15 mouse cellular contexts compared by ENCODE assay signal in the genomic region with DNA sequence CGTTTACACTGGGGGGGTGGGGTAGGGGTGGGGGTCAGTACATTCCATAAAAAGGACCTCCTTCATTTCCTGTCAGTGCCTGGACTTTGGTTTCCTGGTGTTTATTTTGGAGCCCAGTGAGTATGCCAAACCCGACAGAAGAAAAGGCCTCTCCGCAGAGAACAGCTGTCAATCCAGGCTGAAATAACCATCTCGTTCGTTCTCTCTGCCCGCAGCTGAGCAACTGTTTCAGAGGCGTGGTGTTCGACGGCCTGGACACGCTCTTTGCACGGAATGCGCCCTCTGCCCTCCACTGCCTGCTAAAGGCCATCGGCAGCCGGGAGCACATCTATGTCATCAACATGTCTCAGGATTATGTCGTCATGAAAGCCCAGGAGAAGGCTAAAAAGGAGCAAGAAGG.
DNase-seq lines count a peak whose midpoint lies in the region; ATAC-seq lines count a peak whose summit lies in the region.
"Had no signal": no experiment of that assay in that cellular context is flagged by ENCODE, and none has a peak within 500 bp of the region (broad histone marks: within the 10 kb centered on the region; RNA-seq: fewer than 3 reads in every experiment).

No protein-coding gene starts in this region.

- DNase-seq in kidney, postnatal 25 days: peak; percentile 6 to 40
- no peak for DNase-seq in kidney, adult 18-20 months
- DNase-seq in embryonic facial prominence, embryonic 14.5 days (ENCODE audit: low spot score): peak; percentile 21
- peak; percentile 11 to 22 for DNase-seq in kidney, postnatal 4 days
- DNase-seq in cerebellum, postnatal 14 days: no peak
- DNase-seq in cerebellum, postnatal 25 days: no peak
- DNase-seq: forebrain, postnatal 0 days; gastrocnemius, postnatal 10 days; heart, postnatal 36 days; lung, postnatal 14 days; midbrain, embryonic 14.5 days had no signal

- no peaks in the 10 kb centered on the region for H3K36me3 ChIP-seq in embryonic facial prominence, embryonic 14.5 days (ENCODE audit: control insufficient read depth, insufficient read depth, low read length)
- H3K36me3 ChIP-seq in stomach, embryonic 15.5 days: no peaks in the 10 kb centered on the region
- H3K36me3 ChIP-seq: heart, embryonic 10.5 days; limb, embryonic 10.5 days had no signal

- ATAC-seq in embryonic facial prominence, embryonic 14.5 days (ENCODE audit: low read depth): no peak
- 0 out of 2 replicates have a peak, but pooled peaks have one; percentile 14 for ATAC-seq in stomach, embryonic 15.5 days (ENCODE audit: insufficient read depth, low FRiP score, low read depth)
- ATAC-seq: forebrain, postnatal 0 days had no signal

- H3K9ac ChIP-seq in embryonic facial prominence, embryonic 14.5 days (ENCODE audit: low read depth, low read length): no peak overlapping the region
- H3K9ac ChIP-seq in stomach, embryonic 15.5 days: no peak overlapping the region
- H3K9ac ChIP-seq: forebrain, postnatal 0 days had no signal

- WGBS in embryonic facial prominence, embryonic 14.5 days: 47% methylated on average over 15 of the region's 15 CpGs
- WGBS in stomach, embryonic 15.5 days: 41% methylated on average over 15 of the region's 15 CpGs

- no peaks in the 10 kb centered on the region for H3K9me3 ChIP-seq in embryonic facial prominence, embryonic 14.5 days (ENCODE audit: control insufficient read depth, low read length)
- H3K9me3 ChIP-seq in stomach, embryonic 15.5 days: no peaks in the 10 kb centered on the region
- H3K9me3 ChIP-seq: heart, embryonic 10.5 days; limb, embryonic 10.5 days had no signal

- no peak overlapping the region for H3K27ac ChIP-seq in embryonic facial prominence, embryonic 14.5 days (replicated peaks; ENCODE audit: low read depth, low read length)
- no peak overlapping the region for H3K27ac ChIP-seq in stomach, embryonic 15.5 days
- H3K27ac ChIP-seq: heart, embryonic 10.5 days; limb, embryonic 10.5 days had no signal

- H3K4me3 ChIP-seq in embryonic facial prominence, embryonic 14.5 days (ENCODE audit: low read depth, low read length): no peak overlapping the region
- H3K4me3 ChIP-seq in stomach, embryonic 15.5 days (replicated peaks): no peak overlapping the region
- H3K4me3 ChIP-seq: erythroblast, embryonic 14.5 days; heart, embryonic 10.5 days; limb, embryonic 10.5 days had no signal

- H3K4me1 ChIP-seq in embryonic facial prominence, embryonic 14.5 days (ENCODE audit: control insufficient read depth, insufficient read depth, low read length): no peaks in the 10 kb centered on the region
- no peaks in the 10 kb centered on the region for H3K4me1 ChIP-seq in stomach, embryonic 15.5 days
- H3K4me1 ChIP-seq: limb, embryonic 10.5 days had no signal

- H3K4me2 ChIP-seq in embryonic facial prominence, embryonic 14.5 days (ENCODE audit: low read depth, low read length): no peak overlapping the region
- H3K4me2 ChIP-seq in stomach, embryonic 15.5 days: no peak overlapping the region

- no peaks in the 10 kb centered on the region for H3K27me3 ChIP-seq in embryonic facial prominence, embryonic 14.5 days (replicated peaks; ENCODE audit: control insufficient read depth, insufficient read depth, low read length)
- H3K27me3 ChIP-seq in stomach, embryonic 15.5 days (replicated peaks): no peaks in the 10 kb centered on the region

Comparison
In these comparisons a context has a peak if more than half of its experiments do, and no peak if none do; other contexts are left out.
1. DNase-seq: peak in kidney, postnatal 25 days (2 of 2), embryonic facial prominence, embryonic 14.5 days (single experiment) and kidney, postnatal 4 days (2 of 2); none in kidney, adult 18-20 months (single experiment), cerebellum, postnatal 14 days (0 of 2) and cerebellum, postnatal 25 days (0 of 2).